Mouse (Mus musculus) stomach, embryonic 14.5 days (tissue): ENCODE data around the gene 4430402I18Rik. TPM values are rescaled to one million over a fixed set of nuclear protein-coding genes. Genes with fewer than 3 reads are reported as not detected.
A peak's percentile ranks its signal among the peaks of the same experiment; 100 is the strongest.

Source experiments
- ATAC-seq: fragments of 200-750 bp; cut with Nextera tagmentation; 2 replicates; pipeline ENCODE4 v1.8.0; 2017; ENCODE audit warnings: low read depth, moderate TSS enrichment; ENCODE audit not compliant: insufficient number of reproducible peaks, insufficient read depth, low FRiP score
- H3K27ac ChIP-seq: fragments of 300-500 bp; sonication (generic); 2 replicates; pipeline ENCODE4 v1.5.1; 2014; ENCODE audit warnings: mild to moderate bottlenecking, low read length, moderate library complexity, mixed read lengths
- H3K27me3 ChIP-seq: fragments of 300-500 bp; sonication (generic); 2 replicates; pipeline ENCODE4 v1.6.1; 2014; ENCODE audit warnings: low read length, control low read depth, mixed read lengths; ENCODE audit not compliant: control insufficient read depth, insufficient read depth
- H3K36me3 ChIP-seq: fragments of 300-500 bp; sonication (generic); 2 replicates; pipeline ENCODE4 v1.6.1; 2014; ENCODE audit warnings: mild to moderate bottlenecking, control low read depth, low read length, moderate library complexity, mixed read lengths; ENCODE audit not compliant: control insufficient read depth, insufficient read depth
- H3K4me1 ChIP-seq: fragments of 300-500 bp; sonication (generic); 2 replicates; pipeline ENCODE4 v1.6.1; 2014; ENCODE audit warnings: low read length, control low read depth, mixed read lengths; ENCODE audit not compliant: control insufficient read depth, insufficient read depth
- H3K4me2 ChIP-seq: fragments of 300-500 bp; sonication (generic); replicated peaks from 2 replicates; pipeline ENCODE4 v1.6.1; 2014; ENCODE audit warnings: low read depth, low read length, control low read depth
- H3K4me3 ChIP-seq: fragments of 300-500 bp; sonication (generic); 2 replicates; pipeline ENCODE4 v1.5.1; 2014; ENCODE audit warnings: low read depth, low read length, control low read depth
- H3K9ac ChIP-seq: fragments of 300-500 bp; sonication (generic); replicated peaks from 2 replicates; pipeline ENCODE4 v1.6.1; 2014; ENCODE audit warnings: low read depth, mild to moderate bottlenecking, control low read depth, low read length, moderate library complexity, mixed read lengths
- H3K9me3 ChIP-seq: fragments of 300-500 bp; sonication (generic); 2 replicates; pipeline ENCODE4 v1.6.1; 2016; ENCODE audit warnings: low read depth, low read length, control low read depth; ENCODE audit not compliant: control insufficient read depth
- WGBS: fragments of 180-500 bp; shearing (Covaris S2); extraction: QIAGEN DNeasy Blood & Tissue Kit; methylation state at CpG from one replicate; pipeline ENCODE4 v1.1.7; 2014; 5-methylcytosine and 5-hydroxymethylcytosine counted together
- polyA plus RNA-seq: library from polyadenylated mRNA; unstranded; fragments of >200 nt; fragmentation: Nextera tagmentation; extraction: Ambion mirVana; gene quantifications from 2 replicates; pipeline ENCODE4 v1.2.1, GENCODE M21; 2014

The 4430402I18Rik gene
- polyA plus RNA-seq, 1 experiment from 2014 or later = 0.90 TPM

GRCm38 (mm10) chr19:28982617-28983016, 15.0 kb upstream of the 4430402I18Rik start:
- 60% methylated on average over 7 of the region's 7 CpGs for WGBS
- H3K27me3 ChIP-seq = no peaks in the 10 kb centered on the region

GRCm38 (mm10) chr19:28974862-28975611, 7.4 kb upstream of the 4430402I18Rik start:
- Histone ChIP-seq H3K4me1 (no peaks in the 10 kb centered on the region), H3K36me3 (no peaks in the 10 kb centered on the region), H3K27me3 (no peaks in the 10 kb centered on the region), H3K9me3 (no peaks in the 10 kb centered on the region), H3K4me2 (peak overlapping the region; percentile 59), H3K27ac (no peak overlapping the region), H3K9ac (no peak overlapping the region), H3K4me3 (peak overlapping the region; percentile 26)
- WGBS = 17% methylated on average over 35 of the region's 35 CpGs
- ATAC-seq = no peak

More at GRCm38 (mm10) chr19:28982617-28983016, 15.0 kb upstream of the 4430402I18Rik start:
- H3K27ac ChIP-seq = no peak overlapping the region
- H3K4me1 ChIP-seq = no peaks in the 10 kb centered on the region
- no peak for ATAC-seq
- H3K36me3 ChIP-seq = no peaks in the 10 kb centered on the region
- no peaks in the 10 kb centered on the region for H3K9me3 ChIP-seq
- H3K4me2 ChIP-seq = no peak overlapping the region
- H3K4me3 ChIP-seq = no peak overlapping the region
- H3K9ac ChIP-seq = no peak overlapping the region

DNA sequence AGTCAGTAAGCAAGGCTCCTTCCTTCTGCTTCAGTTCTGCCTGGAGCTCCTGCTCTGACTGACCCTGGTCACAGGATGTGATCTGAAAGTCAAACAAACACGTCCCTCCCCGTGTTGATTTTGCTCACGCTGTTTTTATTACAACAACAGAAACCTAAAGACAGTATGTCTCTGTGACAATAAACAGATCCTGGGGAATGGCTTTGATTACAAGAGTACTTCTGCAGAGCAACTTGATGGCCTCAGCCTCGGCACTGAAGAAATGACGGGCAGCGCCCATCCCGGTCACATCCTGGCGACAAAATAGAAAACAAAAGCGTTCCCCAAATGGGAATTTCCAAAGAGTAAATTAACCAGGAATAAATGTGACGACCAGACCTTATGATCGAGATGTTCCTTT, 2.7 kb upstream of the 4430402I18Rik start:
- Histone ChIP-seq H3K36me3 (no peaks in the 10 kb centered on the region), H3K4me1 (no peaks in the 10 kb centered on the region), H3K9me3 (no peaks in the 10 kb centered on the region), H3K27me3 (no peaks in the 10 kb centered on the region), H3K4me2 (no peak overlapping the region), H3K4me3 (no peak overlapping the region), H3K27ac (no peak overlapping the region), H3K9ac (no peak overlapping the region)
- 42% methylated on average over 11 of the region's 11 CpGs for WGBS
- no peak for ATAC-seq

DNA sequence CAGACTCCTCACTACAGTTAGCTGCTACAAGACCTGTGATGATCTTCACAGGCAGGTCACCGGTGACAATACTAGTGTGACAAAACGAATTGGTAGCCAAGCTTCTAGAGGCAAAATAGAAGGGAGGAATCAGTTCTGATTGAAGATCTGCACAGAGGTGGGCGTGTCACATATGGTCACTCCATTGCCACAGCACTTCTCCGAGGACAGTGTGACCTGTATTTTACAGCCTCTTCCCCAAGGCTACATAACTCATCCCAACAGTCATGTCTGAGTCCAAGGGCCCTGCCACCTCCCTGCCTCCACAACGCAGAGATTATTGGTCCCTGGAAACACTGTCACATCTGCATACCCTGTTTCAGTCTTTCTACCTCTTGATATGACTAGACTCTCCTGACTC, 1.6 kb upstream of the 4430402I18Rik start:
- Histone ChIP-seq H3K9ac (no peak overlapping the region), H3K9me3 (no peaks in the 10 kb centered on the region), H3K27me3 (no peaks in the 10 kb centered on the region), H3K27ac (no peak overlapping the region), H3K36me3 (no peaks in the 10 kb centered on the region), H3K4me1 (peaks cover 5% of the 10 kb centered on the region; the same call in 1 of the 2 replicates), H3K4me2 (no peak overlapping the region), H3K4me3 (no peak overlapping the region)
- no peak for ATAC-seq
- 84% methylated on average over 5 of the region's 5 CpGs for WGBS

- no peak overlapping the region for H3K4me3 ChIP-seq
- no peak overlapping the region for H3K9ac ChIP-seq
- peaks cover 5% of the 10 kb centered on the region; the same call in 1 of the 2 replicates for H3K4me1 ChIP-seq
- no peak for ATAC-seq
- no peaks in the 10 kb centered on the region for H3K27me3 ChIP-seq
- no peak overlapping the region for H3K27ac ChIP-seq
- no peaks in the 10 kb centered on the region for H3K9me3 ChIP-seq
- WGBS = 77% methylated on average over 4 of the region's 4 CpGs
- H3K36me3 ChIP-seq = no peaks in the 10 kb centered on the region
- H3K4me2 ChIP-seq = no peak overlapping the region
Observed at GRCm38 (mm10) chr19:28968178-28968577, 578 bp upstream of the 4430402I18Rik start.

GRCm38 (mm10) chr19:28964552-28964903, 3.1 kb downstream of the 4430402I18Rik start:
- Histone ChIP-seq H3K9me3 (no peaks in the 10 kb centered on the region), H3K36me3 (no peaks in the 10 kb centered on the region), H3K4me1 (peaks cover 5% of the 10 kb centered on the region; the same call in 1 of the 2 replicates), H3K4me2 (peak overlapping the region; percentile 84), H3K4me3 (peak overlapping the region; percentile 77), H3K9ac (peak overlapping the region; percentile 49), H3K27me3 (no peaks in the 10 kb centered on the region), H3K27ac (no peak overlapping the region)
- ATAC-seq = no peak; the same call in 1 of the 2 replicates
- 9% methylated on average over 16 of the region's 16 CpGs for WGBS

GRCm38 (mm10) chr19:28963842-28964551, 3.6 kb downstream of the 4430402I18Rik start, which contains the start of gene Plpp6:
Gene Plpp6, plus strand, starts transcription at chr19:28963953.
- WGBS = under 1% methylated on average over 71 of the region's 73 CpGs
- H3K4me1 ChIP-seq = peaks cover 5% of the 10 kb centered on the region; the same call in 1 of the 2 replicates
- peak within 1 kb of the TSS; percentile 84 for H3K4me2 ChIP-seq
- no peaks in the 10 kb centered on the region for H3K9me3 ChIP-seq
- ATAC-seq = peak; percentile 86
- H3K27ac ChIP-seq = peak within 1 kb of the TSS; percentile 63
- H3K9ac ChIP-seq = peak within 1 kb of the TSS; percentile 49
- H3K4me3 ChIP-seq = peak within 1 kb of the TSS; percentile 77
- H3K27me3 ChIP-seq = no peaks in the 10 kb centered on the region
- no peaks in the 10 kb centered on the region for H3K36me3 ChIP-seq

DNA sequence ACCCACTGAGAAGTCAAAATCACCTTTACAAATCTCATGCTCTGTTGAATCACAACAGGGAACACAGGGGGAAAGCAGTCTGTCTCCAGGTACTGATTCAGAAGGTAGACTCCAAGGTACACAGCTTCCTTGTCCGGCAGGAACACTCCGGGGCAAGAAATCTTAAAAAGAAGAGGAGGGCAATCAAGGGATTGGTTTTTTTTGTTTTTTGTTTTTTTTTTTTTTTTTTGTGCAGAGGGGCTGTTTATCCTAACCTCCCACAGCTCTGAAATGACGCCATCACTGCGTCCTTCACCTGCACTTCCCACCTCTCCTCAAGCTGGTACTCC, 4.1 kb downstream of the 4430402I18Rik start:
- no peak overlapping the region for H3K27ac ChIP-seq
- WGBS = 3% methylated on average over 4 of the region's 4 CpGs
- peaks cover 5% of the 10 kb centered on the region; the same call in 1 of the 2 replicates for H3K4me1 ChIP-seq
- no peaks in the 10 kb centered on the region for H3K27me3 ChIP-seq
- H3K36me3 ChIP-seq = no peaks in the 10 kb centered on the region
- H3K9ac ChIP-seq = peak overlapping the region; percentile 49; the same call in 1 of the 2 replicates
- H3K4me3 ChIP-seq = peak overlapping the region; percentile 77
- H3K9me3 ChIP-seq = no peaks in the 10 kb centered on the region
- no peak for ATAC-seq
- H3K4me2 ChIP-seq = peak overlapping the region; percentile 84
